Mouse (Mus musculus) cerebellum, postnatal 4 days (tissue): ENCODE data around the gene 4930539E08Rik.

Experiments
- DNase-seq, 2 experiments: peaks; one replicate each; pipeline ENCODE4 v3.0.0; 2022; ENCODE audit warnings: low spot score in 2 of 2, mixed read lengths in 1 of 2

The 4930539E08Rik gene

GRCm38 (mm10) chr17:28858205-28858604 is 56.9 kb downstream of the 4930539E08Rik start, which contains the start of gene Pnpla1:
TSS of gene Pnpla1 (plus strand) at chr17:28858411.
- DNase-seq = no peak

- no peak for DNase-seq
Observed at GRCm38 (mm10) chr17:28856030-28856429, 59.1 kb downstream of the 4930539E08Rik start.

- no peak for DNase-seq
Observed at GRCm38 (mm10) chr17:28855166-28855885, 59.8 kb downstream of the 4930539E08Rik start.

GRCm38 (mm10) chr17:28854377-28854776 is 60.7 kb downstream of the 4930539E08Rik start:
- no peak for DNase-seq

GRCm38 (mm10) chr17:28850511-28850910 is 64.6 kb downstream of the 4930539E08Rik start:
- DNase-seq = no peak

GRCm38 (mm10) chr17:28846974-28847617 is 68.0 kb downstream of the 4930539E08Rik start:
- no peak for DNase-seq
